Mouse (Mus musculus): ENCODE measurements around the gene Asgr1. TPM values are rescaled to one million over a fixed set of nuclear protein-coding genes. Genes with fewer than 3 reads are reported as not detected.

Gene Asgr1
- polyA plus RNA-seq, 1 experiment: 4.9 TPM

- peaks cover 9% of the 10 kb centered on the region; the same call in 1 of the 2 replicates for H3K4me1 ChIP-seq (ENCODE audit: control insufficient read depth, insufficient read depth, low read length)
- H3K4me3 ChIP-seq (replicated peaks; ENCODE audit: extremely low read depth, low read depth, low read length): no peak overlapping the region
- no peak for TF ChIP-seq POLR2A (IDR thresholded peaks at IDR 0.05; ENCODE audit: borderline replicate concordance, extremely low read depth, low read depth, low read length)
- TF ChIP-seq CTCF (IDR thresholded peaks at IDR 0.05; ENCODE audit: insufficient read depth, low read length): no peak
- no peak for DNase-seq
- WGBS: 96% methylated on average over 11 of the region's 11 CpGs
These were observed 22.6 kb upstream of the Asgr1 start for GRCm38 (mm10) chr11:70031321-70031670.

GRCm38 (mm10) chr11:70038174-70038573, 15.7 kb upstream of the Asgr1 start:
- WGBS: 51% methylated on average over 7 of the region's 7 CpGs

DNA sequence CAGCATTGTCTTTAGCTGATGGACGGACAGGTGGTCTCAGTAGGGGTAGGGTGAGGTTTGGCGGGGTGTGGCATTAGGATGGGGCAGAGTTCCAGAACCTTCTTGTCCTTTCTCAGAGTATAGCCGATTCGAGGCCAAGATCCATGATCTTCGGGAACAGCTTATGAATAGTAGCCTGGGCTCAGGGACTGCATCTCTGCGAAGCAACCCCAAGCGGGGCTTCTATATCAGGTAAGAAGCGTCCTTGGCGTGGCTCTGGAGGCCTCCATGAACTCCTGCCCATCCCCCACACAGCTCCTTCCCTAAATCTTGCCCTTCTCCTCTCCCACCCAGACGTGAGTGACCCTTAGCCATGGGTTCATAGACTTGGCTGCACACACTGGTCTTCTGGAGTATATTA, 14.3 kb upstream of the Asgr1 start:
- no peaks in the 10 kb centered on the region for H3K4me1 ChIP-seq (ENCODE audit: control insufficient read depth, insufficient read depth, low read length)
- no peak overlapping the region for H3K4me3 ChIP-seq (replicated peaks; ENCODE audit: extremely low read depth, low read depth, low read length)
- DNase-seq: no peak
- TF ChIP-seq POLR2A (IDR thresholded peaks at IDR 0.05; ENCODE audit: borderline replicate concordance, extremely low read depth, low read depth, low read length): no peak
- TF ChIP-seq CTCF (IDR thresholded peaks at IDR 0.05; ENCODE audit: insufficient read depth, low read length): no peak
- WGBS: 93% methylated on average over 10 of the region's 10 CpGs

More at GRCm38 (mm10) chr11:70038174-70038573, 15.7 kb upstream of the Asgr1 start:
- no peak overlapping the region for H3K4me3 ChIP-seq (replicated peaks; ENCODE audit: extremely low read depth, low read depth, low read length)
- H3K4me1 ChIP-seq (ENCODE audit: control insufficient read depth, insufficient read depth, low read length): no peaks in the 10 kb centered on the region
- TF ChIP-seq CTCF (IDR thresholded peaks at IDR 0.05; ENCODE audit: insufficient read depth, low read length) (no peak), POLR2A (IDR thresholded peaks at IDR 0.05; ENCODE audit: borderline replicate concordance, extremely low read depth, low read depth, low read length) (no peak)
- no peak for DNase-seq

DNA sequence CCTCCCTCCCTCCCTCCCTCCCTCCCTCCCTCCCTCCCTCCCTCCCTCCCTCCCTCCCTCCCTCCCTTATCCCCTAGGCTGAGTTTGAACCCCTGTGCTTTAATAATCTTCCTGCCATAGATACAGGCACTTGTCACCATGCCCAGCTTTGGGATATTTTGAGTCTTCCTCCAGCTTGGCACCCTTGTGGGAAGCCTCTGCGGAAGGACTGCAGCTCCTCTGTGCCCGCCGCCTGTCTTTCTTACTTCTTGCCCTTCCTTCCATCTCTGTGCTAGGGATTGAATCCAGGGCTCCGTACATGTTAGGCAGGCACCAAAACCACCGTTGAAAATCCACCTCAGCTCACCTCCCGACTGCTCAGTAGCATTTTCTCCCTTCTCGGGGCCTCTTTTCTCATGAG, 13.7 kb upstream of the Asgr1 start:
- Histone ChIP-seq H3K4me1 (ENCODE audit: control insufficient read depth, insufficient read depth, low read length) (no peaks in the 10 kb centered on the region), H3K4me3 (replicated peaks; ENCODE audit: extremely low read depth, low read depth, low read length) (no peak overlapping the region)
- no peak for DNase-seq
- no peak for TF ChIP-seq POLR2A (IDR thresholded peaks at IDR 0.05; ENCODE audit: borderline replicate concordance, extremely low read depth, low read depth, low read length)
- no peak for TF ChIP-seq CTCF (IDR thresholded peaks at IDR 0.05; ENCODE audit: insufficient read depth, low read length)
- 83% methylated on average over 7 of the region's 7 CpGs for WGBS

DNA sequence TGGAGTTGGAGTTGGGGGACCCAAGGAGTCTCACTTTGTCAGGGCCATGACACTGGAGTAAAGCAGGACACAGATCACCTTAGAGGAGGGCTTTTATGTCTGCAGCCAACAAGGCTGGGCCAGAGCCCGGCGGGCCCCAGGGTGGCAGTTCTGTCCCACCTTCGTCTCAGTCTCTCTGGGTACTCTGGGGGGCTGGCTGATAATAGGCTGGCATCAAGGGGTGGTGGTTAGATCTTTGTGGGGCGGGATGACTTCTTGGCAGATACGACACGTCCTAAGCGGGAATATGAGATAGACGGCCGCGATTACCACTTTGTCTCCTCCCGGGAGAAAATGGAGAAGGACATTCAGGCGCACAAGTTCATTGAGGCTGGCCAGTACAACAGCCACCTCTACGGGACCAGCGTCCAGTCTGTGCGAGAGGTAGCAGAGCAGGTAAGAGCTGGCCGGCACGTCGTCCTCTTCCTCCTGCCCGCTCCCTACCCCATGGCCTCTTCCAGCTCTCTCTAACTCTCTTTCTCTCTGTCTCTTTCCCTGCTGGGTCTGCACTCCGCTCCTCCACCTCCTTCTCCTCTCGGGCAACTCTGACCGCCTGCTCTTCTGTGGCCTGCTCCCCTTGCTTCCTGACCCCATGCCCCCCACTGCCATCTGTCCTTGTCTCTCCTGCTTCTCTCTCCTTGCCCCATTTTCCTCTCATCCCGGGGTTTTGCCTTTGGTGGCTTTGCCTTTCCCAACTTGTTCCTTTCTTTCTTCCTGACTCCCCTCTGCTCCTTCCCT, 11.4 kb upstream of the Asgr1 start:
- whole genome bisulfite sequencing: 86% methylated on average over 23 of the region's 23 CpGs
- DNase-seq: no peak

DNA sequence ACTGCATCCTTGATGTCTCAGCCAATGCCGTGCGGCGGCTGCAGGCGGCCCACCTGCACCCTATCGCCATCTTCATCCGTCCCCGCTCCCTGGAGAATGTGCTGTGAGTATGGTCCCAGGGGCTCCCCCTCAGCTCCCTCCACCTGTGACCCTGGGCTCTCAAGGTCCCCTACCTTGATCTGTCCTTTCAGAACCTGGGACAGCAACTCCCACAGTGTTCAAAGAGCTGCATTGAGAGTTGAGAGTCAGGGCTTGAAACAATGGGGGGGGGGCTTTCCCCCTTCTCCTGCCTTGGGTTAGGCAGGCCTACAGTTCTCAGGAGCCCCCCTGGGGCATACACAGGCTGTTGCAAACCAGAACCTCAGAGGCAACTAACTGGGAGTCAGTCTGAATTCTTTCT, 10.2 kb upstream of the Asgr1 start:
- whole genome bisulfite sequencing: 88% methylated on average over 7 of the region's 7 CpGs
- H3K4me3 ChIP-seq (replicated peaks; ENCODE audit: extremely low read depth, low read depth, low read length): no peak overlapping the region
- DNase-seq: no peak
- TF ChIP-seq CTCF (IDR thresholded peaks at IDR 0.05; ENCODE audit: insufficient read depth, low read length) (no peak), POLR2A (IDR thresholded peaks at IDR 0.05; ENCODE audit: borderline replicate concordance, extremely low read depth, low read depth, low read length) (no peak)
- H3K4me1 ChIP-seq (ENCODE audit: control insufficient read depth, insufficient read depth, low read length): no peaks in the 10 kb centered on the region

More for the DNA sequence above, 11.4 kb upstream of the Asgr1 start:
- Histone ChIP-seq H3K4me3 (replicated peaks; ENCODE audit: extremely low read depth, low read depth, low read length) (no peak overlapping the region), H3K4me1 (ENCODE audit: control insufficient read depth, insufficient read depth, low read length) (no peaks in the 10 kb centered on the region)
- TF ChIP-seq POLR2A (IDR thresholded peaks at IDR 0.05; ENCODE audit: borderline replicate concordance, extremely low read depth, low read depth, low read length) (no peak), CTCF (IDR thresholded peaks at IDR 0.05; ENCODE audit: insufficient read depth, low read length) (no peak)

GRCm38 (mm10) chr11:70045435-70045834, 8.4 kb upstream of the Asgr1 start:
- WGBS: 41% methylated on average over 9 of the region's 9 CpGs
- DNase-seq: no peak

GRCm38 (mm10) chr11:70049366-70049765, 4.5 kb upstream of the Asgr1 start:
- no peak for DNase-seq
- H3K4me3 ChIP-seq (replicated peaks; ENCODE audit: extremely low read depth, low read depth, low read length): no peak overlapping the region
- TF ChIP-seq POLR2A (IDR thresholded peaks at IDR 0.05; ENCODE audit: borderline replicate concordance, extremely low read depth, low read depth, low read length) (no peak), CTCF (IDR thresholded peaks at IDR 0.05; ENCODE audit: insufficient read depth, low read length) (no peak)
- H3K4me1 ChIP-seq (ENCODE audit: control insufficient read depth, insufficient read depth, low read length): no peaks in the 10 kb centered on the region
- WGBS: 53% methylated on average over 6 of the region's 6 CpGs

More at GRCm38 (mm10) chr11:70045435-70045834, 8.4 kb upstream of the Asgr1 start:
- no peak overlapping the region for H3K4me3 ChIP-seq (replicated peaks; ENCODE audit: extremely low read depth, low read depth, low read length)
- TF ChIP-seq POLR2A (IDR thresholded peaks at IDR 0.05; ENCODE audit: borderline replicate concordance, extremely low read depth, low read depth, low read length): no peak
- no peak for TF ChIP-seq CTCF (IDR thresholded peaks at IDR 0.05; ENCODE audit: insufficient read depth, low read length)
- no peaks in the 10 kb centered on the region for H3K4me1 ChIP-seq (ENCODE audit: control insufficient read depth, insufficient read depth, low read length)

DNA sequence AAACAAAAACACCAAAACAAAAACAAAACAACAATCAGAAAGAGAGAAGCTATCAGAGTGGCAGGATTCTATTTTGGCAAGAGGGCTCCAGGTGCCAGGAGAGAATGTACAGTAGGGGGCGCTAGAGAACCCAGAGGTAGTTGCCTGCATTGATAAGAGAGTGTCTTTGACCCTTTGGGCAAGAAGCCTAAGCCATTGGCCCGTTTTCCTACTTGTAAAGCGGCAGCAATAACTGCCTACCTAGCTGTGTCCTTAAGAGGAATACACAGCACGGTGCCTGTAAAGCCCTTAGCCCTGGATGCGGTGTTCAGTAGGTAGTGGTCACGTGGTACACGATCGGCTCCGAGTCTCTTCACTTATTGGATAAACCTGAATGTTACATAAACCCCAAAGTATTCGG, 4.1 kb upstream of the Asgr1 start:
- no peaks in the 10 kb centered on the region for H3K4me1 ChIP-seq (ENCODE audit: control insufficient read depth, insufficient read depth, low read length)
- DNase-seq: no peak
- 60% methylated on average over 10 of the region's 10 CpGs for WGBS
- no peak overlapping the region for H3K4me3 ChIP-seq (replicated peaks; ENCODE audit: extremely low read depth, low read depth, low read length)
- TF ChIP-seq POLR2A (IDR thresholded peaks at IDR 0.05; ENCODE audit: borderline replicate concordance, extremely low read depth, low read depth, low read length) (no peak), CTCF (IDR thresholded peaks at IDR 0.05; ENCODE audit: insufficient read depth, low read length) (no peak)

GRCm38 (mm10) chr11:70053156-70053555, 729 bp upstream of the Asgr1 start:
- H3K4me1 ChIP-seq (ENCODE audit: control insufficient read depth, insufficient read depth, low read length): no peaks in the 10 kb centered on the region
- WGBS: 50% methylated on average over 7 of the region's 7 CpGs
- no peak overlapping the region for H3K4me3 ChIP-seq (replicated peaks; ENCODE audit: extremely low read depth, low read depth, low read length)
- TF ChIP-seq CTCF (IDR thresholded peaks at IDR 0.05; ENCODE audit: insufficient read depth, low read length) (no peak), POLR2A (IDR thresholded peaks at IDR 0.05; ENCODE audit: borderline replicate concordance, extremely low read depth, low read depth, low read length) (no peak)
- no peak for DNase-seq
